Mouse (Mus musculus): ENCODE results near the gene Rnf225.
"Not testable (repeated sequence)": the region's sequence is repeated elsewhere in the genome, so short reads cannot be mapped to it uniquely, and the experiment has no call there.

Gene Rnf225

DNA sequence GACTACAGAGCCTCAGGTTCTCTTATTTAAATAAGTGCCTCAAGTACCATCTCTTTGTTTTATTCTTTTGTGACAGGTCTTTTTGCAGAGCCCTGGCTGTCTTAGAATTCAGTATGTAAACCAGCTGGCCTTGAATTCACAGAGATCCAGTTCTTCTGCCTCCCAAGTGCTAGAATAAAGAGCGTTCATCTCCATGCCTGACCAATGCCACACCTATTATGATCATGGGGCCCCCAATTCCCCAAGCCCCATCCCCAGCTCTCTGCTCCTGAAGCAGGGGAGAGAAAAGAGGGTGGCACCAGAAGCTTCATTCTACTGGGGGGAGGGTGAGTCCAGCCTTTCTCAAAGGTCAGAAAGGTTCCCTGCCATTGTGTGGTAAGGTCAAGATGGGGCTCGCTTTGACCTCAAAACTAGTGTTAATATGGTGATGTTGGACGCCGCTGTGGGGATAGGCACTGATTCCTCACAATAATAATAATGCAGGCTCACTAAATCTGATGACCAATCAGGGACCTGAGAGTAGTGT, 6.5 kb downstream of the Rnf225 start:
- DNase-seq, result no peak

DNA sequence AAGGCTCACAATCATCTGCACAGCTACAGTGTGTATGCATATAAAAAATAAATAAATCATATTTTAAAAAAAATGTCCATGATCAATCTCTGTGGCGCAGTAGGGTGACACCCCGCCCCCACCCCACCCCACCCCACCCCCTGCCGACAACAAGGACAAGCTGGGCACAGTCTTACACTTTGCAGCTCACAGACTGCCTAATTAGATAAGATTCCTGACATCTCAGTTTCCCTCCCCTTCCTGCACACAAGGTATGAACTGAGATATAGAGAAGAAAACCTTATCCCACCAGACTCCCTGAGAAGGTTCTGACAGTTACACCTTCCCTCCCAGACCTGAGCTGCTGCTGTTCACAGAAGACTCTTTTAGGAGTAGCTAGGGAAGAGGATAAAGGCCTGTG, 7.6 kb downstream of the Rnf225 start:
- DNase-seq, result no peak

DNA sequence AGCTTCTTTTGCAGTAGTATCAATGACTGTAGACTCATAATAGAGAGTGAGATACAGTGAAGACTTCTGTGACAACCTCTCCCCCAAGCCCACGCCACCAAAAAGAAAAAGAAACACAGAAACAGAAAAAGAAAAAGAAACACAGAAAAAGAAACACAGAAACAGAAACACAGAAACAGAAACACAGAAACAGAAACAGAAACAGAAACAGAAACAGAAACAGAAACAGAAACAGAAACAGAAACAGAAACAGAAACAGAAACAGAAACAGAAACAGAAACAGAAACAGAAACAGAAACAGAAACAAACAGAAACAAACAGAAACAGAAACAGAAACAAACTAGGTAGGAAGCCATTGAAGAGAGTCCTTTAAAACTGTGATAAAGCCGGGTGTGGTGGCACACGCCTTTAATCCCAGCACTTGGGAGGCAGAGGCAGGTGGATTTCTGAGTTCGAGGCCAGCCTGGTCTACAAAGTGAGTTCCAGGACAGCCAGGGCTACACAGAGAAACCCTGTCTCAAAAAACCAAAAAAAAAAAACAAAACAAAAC, 10.1 kb downstream of the Rnf225 start:
- DNase-seq, result not testable (repeated sequence)

DNA sequence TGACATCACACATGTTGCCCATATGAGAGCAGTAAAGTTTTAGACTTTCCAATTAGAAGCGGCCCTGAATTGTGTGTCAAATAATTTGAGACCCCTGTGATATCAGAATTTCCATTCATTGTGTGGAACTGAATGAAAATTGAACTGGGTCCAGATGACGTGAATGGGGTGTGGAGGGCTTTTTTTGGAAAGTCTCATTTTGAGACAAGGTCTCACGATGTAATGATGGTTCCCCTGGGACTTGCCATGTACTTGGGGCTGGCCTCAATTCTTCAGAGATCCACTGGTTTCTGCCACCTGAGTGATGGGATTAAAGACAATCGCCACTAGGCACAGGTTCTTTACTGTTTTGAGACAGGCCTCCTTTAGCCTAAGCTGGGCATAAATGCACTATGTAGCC, 13.4 kb downstream of the Rnf225 start:
- DNase-seq, result no peak

DNA sequence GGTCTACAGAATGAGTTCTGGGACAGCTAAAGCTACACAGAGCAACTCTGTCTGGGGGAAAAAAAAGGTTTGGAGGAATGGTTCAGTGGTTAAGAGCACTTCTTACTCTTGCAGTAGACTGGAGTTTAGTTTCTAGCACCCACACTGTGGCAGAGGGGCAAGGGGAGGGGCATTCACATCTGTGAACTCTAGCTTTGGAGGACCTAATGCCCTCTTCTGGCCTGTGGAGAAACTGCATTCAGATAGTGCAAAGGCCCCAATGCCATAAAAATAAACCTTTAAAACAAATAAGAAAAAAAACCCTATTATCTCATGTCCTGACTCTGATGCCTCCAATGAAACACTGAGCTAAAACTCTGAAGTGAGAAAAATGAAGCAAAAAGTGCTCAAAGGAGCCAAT, 16.3 kb downstream of the Rnf225 start:
- no peak for DNase-seq

DNA sequence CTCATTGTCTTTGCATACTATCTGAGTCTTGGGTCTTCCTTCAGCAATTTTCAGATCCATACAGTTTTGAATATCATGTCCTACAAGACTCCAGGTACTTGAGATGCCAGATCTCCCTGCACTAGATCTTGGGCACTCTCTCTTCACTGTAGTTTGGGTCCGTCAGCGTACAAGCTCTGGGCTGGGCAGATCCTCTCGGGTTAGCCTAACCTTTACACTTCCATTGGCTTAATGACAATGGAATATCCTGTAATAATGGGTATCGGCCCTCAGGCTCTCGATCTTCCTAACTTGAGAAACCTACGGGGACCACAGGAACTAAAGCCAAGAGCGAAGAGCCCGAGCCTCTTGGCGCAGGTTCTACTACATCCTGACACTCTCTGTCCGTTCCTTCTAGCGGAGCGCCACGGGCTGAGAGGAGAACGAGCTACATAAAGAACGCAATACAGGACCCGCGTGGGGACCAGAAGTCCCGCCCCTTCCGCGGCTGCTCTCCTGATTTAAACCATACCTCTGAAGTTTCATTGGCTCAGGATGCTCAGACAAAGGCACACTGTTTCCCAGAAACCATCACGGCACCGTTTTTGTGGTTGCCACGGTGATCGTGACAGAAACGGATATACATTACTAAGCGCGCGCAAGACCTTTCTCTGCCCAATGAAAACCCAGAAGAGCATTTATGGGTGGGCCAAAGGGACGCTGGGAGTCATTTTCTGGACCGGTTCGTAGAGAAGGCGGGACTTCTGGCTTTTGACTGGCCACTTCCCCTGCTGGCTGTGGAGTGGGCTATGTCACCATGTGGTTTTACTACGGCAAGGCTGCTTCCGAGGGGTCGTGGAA, 22.0 kb downstream of the Rnf225 start:
- DNase-seq, result peak; percentile 92

DNA sequence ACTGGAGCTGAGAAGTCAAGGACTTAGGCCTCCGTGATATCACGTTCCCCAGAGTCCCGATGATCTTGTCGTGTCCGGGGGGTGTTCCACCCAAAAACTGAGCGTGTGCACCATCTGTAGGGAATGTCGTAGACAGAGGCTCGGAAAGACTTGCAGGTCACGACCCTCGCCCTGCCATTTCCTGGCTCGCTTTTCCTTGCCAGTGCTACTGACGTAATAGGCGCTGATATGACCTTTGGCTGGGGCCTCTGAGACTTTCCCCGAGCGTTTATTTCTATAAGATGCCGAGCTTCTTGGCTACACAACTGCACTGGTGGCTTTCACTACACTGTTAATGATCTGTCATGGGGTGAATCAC, 22.6 kb downstream of the Rnf225 start:
- no peak for DNase-seq

DNA sequence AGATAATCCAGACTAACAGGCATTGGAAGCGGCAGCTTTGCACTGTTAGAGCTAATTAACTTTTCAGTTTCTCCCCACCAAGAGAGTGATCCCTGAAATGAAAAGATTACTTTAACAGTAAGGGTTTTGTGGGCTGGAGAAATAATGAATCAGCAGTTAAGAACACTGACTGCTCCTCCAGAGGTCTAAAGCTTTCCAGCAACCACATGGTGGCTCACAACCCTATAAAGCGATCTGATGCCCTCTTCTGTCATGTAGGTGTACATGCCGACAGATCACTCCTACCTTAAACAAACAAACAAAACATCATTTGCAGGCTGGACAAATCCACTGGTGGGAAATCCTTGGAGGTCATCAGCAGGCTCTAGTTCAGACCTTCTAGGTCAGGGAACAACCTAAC, 27.7 kb downstream of the Rnf225 start:
- no peak for DNase-seq

DNA sequence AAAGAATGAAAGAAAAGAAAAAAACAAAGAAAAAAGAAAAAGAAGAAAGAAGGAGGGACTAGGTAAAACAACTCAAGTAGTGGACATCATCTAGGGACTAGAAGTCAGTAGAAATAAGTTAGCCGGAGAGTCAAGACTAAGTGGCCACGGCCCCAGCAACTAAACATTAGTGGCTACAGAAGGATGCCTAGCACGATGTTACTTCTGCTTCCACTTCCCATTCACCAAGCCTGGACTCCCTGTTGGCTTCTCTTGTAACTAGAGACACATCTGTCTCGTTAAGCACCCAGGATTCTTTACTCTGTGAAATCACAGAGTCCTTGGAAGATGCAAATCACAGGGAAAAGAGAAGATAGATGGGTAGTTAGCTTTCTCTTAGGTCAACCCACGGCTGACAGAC, 30.3 kb downstream of the Rnf225 start:
- DNase-seq, result no peak

DNA sequence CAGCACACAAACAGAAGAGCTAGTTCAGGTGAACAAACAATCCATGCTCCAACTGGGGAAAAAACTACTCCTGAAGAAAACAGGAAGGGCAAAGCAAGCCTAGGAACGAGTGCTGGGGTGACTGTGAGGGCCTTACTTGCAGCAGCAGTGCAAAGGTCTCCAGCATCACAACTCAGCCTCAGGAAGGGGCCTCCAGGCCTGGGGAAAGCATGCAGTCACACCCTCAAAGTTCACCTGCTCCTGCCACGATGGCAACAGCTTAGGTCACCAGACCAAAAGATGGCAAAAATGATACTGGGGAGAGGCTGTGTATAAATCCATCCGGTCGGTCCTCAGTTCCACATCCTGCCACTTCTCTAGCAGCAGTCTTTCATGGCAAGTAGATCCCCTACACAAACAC, 31.7 kb downstream of the Rnf225 start:
- DNase-seq, result no peak

DNA sequence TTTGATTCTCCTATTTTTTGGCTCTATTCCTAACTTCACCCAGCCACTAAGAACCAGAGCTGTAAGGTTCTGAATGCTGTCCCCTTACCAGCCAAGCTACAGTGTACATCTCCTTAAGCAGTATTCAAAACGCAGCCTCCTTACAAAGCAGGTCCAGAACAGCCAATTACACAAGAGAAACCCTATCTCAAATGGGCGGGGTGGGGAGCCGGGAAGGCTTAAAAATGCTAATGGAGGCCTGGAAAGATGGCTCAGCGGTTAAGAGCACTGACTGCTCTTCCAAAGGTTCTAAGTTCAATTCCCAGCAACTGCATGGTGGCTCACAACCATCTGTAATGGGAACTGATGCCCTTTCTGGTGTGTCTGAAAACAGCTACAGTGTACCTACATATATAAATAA, 32.5 kb downstream of the Rnf225 start:
- no peak for DNase-seq

DNA sequence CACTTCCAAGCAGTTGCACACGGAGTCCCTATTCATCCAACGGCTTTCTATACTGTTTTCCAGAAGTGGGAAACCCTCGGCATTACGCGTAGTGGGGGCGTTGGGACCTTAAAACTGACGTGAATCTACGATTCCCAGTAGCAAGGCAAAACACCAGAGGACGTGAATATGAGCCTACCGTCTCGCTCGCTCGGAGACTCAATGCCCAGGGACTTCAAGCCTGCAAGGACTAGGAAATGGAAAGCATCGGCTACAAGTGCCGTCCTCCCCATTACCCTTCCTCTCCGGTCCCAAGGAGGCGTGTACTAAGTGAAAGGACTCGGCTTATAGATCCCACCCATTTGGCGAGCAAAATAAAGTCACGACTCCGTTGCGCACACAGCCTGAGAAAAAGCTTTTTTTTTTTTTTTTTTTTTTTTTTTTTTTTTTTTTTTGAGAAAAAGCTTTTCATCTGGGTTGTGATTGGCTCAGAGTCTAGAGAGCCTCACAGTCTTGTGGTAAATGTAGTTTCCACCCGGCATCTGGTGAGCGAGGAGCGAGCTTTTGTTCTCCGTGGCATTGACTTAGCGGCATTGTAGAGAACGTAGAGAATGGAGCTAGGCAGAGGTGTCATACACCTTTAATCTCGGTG, 34.4 kb downstream of the Rnf225 start:
- peak; percentile 48 for DNase-seq

DNA sequence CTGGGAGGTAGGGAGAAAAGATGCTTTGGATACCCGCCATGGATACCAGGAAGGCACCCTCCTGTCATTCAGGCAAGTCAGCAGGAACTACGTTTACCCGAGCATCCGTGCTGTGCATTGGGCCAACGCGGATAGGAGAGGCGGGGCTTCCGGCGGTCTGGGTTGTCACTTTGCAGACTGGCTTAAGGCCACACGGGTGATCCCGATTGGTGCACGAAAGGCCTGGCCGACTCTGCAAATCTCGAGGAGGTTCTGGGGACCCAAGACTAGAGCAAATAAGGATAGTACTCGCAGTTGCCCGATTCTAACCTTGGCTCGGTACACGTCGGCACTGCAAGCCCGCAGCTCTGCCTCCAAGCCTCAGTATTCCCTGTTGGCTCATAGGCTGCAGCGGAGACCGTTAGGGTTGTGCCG, 38.5 kb downstream of the Rnf225 start, which contains the start of gene Zfp324:
Gene Zfp324 (plus strand): TSS at position 161 of the 414 bp plus-strand sequence.
- peak; percentile 91 for DNase-seq

DNA sequence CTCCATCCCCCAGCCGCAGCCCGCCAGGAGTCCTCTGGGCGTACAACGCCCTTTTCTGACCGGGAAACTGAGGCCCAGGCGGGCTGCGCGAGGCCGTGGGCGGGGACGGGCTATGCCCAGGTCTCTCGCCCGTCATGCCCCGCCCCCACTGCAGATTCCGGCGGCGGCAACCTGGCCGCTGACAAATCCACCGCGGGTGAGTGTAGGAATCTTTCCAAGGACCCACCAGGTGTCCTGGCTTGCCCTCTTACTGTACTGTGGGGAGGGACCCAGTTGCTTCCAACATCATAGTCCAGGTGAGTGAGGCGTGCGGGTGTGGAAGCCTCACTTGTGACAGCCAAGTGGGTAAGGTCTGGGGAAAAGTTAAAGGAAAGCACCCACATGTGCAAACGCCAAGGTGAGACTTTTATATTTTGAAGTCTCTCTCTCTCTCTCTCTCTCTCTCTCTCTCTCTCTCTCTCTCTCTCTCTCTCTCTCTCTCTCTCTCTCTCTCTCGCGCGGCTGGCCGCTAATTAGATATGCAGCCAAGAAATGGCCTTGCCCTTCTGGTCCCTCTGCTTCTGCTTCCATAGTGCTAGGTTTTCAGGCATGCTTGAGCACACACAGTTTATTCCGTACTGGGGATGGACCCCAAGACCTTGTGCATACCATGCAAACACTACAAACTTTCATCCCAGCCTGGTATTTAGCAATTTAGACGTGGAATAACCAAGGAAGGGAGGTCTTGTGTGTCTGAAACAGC, 39.1 kb downstream of the Rnf225 start:
- peak; percentile 81 for DNase-seq

DNA sequence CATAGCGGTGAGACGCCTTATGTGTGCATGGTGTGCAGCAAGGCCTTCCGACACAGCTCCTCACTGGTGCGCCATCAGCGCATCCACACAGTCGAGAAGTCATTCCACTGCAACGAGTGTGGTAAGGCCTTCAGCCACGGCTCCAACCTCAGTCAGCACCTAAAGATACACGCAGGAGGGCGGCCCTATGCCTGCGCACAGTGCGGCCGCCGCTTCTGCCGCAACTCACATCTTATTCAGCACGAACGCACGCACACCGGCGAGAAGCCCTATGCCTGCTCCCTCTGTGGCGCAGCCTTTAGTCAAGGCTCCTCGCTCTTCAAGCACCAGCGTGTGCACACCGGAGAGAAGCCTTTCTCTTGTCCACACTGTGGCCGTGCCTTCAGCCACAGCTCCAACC, 43.7 kb downstream of the Rnf225 start:
- DNase-seq, result no peak

DNA sequence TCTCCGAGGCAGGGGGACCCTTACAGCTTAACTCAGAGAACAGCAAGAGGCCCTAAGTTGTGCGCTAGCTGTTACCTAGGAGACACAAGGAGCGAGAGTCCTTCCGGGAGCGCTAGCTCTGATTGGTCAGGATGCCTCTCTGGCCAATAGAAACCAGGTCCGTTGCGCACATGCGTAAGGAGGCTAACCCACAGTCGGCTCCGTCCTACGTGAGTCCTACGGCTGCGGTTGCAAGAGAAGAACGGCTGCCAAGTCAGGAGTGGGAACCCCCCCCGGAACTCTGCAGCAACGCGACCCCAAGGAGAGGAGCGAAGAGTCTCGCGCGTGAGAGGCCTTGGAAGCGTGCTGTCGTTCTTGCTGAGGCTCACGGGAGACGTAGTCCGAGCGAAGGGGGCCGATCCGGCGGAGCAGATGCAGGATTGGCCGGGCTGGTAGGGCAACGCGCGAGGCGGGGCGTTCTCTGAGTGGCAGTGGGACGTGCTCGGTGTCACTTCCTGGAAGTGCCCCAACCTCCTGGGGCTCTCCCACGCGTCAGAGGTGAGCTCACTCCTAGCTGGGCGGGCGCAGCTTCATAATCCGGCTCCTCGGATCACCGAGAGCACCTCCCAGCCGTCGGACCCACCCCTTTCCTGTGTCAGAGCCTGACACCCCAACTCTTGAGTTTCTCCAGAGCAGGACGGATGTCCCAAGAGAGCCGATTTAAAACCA, 50.6 kb downstream of the Rnf225 start, which contains the start of gene Zfp446:
Gene Zfp446 (plus strand): TSS at position 167 of the 708 bp plus-strand sequence.
- peak; percentile 99 for DNase-seq

DNA sequence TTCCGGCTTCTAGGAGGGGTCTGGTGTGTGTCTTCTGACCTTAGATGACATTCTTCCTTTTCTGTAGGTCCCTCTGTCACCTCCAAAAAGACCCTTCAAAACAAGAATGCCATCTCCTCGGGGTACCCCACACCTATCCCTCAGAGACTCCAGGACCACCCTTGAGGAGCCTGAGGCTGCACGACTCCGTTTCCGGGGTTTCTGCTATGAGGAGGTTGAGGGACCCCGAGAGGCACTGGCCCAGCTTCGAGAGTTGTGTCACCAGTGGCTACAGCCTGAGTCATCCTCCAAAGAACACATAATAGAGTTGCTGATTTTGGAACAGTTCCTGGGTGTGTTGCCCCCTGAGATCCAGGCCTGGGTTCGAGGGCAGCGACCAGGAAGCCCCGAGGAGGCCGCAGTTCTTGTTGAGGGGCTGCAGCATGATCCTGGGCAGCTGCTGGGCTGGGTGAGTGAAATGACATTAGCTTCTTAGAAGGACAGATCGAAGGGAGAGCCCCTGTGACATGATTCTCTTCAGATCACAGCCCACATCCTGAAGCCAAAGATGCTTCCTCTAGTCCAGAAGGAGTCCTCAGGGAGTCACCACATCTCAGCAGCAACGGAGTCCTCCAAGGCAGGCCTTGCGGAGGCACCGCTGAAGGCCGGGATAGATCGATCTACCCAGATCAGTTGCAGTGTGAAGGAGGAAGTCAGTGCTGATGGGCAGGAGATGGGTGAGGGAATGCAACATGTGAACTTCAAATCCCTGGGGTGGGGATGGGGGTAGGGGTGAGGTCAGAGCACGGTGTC, 51.9 kb downstream of the Rnf225 start:
- no peak for DNase-seq

DNA sequence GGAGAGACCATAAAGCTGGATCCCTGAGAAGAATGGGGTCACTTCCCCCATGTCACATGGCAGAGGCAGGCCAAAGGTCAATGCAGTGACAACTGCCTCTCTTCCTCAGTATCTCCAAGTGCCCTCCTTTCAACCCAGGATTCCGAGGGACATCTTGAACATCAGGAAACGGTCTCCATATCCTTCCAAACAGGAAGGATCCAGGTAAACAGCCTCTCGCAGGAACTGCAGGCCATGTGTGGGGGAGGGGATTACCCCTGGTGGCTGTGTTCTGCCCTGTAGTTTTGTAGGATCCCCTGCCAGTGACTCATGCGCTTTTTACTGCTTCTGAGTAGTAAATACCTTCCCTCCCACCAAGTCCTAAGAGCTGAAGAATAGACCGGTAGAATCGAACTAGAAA, 52.6 kb downstream of the Rnf225 start:
- no peak for DNase-seq

DNA sequence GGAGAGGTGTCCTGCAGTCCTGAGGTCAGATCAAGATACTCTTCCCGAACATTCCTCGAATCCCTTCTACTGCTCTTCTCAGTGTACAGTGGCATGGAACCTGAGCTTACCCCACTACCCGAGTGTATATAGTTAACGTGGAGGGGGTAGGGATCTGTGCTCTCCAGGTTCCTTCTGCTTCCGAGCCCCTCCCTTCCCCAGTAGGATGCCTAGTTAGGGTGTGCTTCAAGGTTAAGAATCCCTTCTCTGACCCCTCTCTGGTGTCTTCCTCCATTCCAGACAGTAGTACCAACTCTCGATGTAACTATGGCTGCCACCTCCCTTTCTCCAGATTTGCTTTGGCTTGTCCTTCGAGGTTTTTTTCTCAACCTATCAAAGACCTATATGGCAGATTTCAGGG, 53.1 kb downstream of the Rnf225 start:
- DNase-seq, result no peak

Measured in kidney, adult 18-20 months (tissue).